Mouse (Mus musculus) hindbrain, embryonic 13.5 days (tissue): ENCODE measurements around the gene Vars. TPM values are rescaled to one million over a fixed set of nuclear protein-coding genes. Genes with fewer than 3 reads are reported as not detected.
A peak's percentile ranks its signal among the peaks of the same experiment; 100 is the strongest.

Experiments used
- ATAC-seq: fragments of 200-750 bp; cut with Nextera tagmentation; 2 replicates; pipeline ENCODE4 v1.8.0; 2017; ENCODE audit warnings: moderate TSS enrichment; ENCODE audit not compliant: low FRiP score
- H3K27ac ChIP-seq: fragments of 300-500 bp; sonication (generic); 2 replicates; pipeline ENCODE4 v1.5.1; 2015; ENCODE audit warnings: inconsistent platforms, mild to moderate bottlenecking, moderate library complexity
- H3K27me3 ChIP-seq: fragments of 300-500 bp; sonication (generic); 2 replicates; pipeline ENCODE4 v1.6.1; 2015; ENCODE audit warnings: mild to moderate bottlenecking, inconsistent platforms
- H3K36me3 ChIP-seq: fragments of 300-500 bp; sonication (generic); 2 replicates; pipeline ENCODE4 v1.6.1; 2015; ENCODE audit warnings: mild to moderate bottlenecking, inconsistent platforms
- H3K4me1 ChIP-seq: fragments of 300-500 bp; sonication (generic); replicated peaks from 2 replicates; pipeline ENCODE4 v1.6.1; 2015; ENCODE audit warnings: inconsistent platforms
- H3K4me2 ChIP-seq: fragments of 300-500 bp; sonication (generic); 2 replicates; pipeline ENCODE4 v1.6.1; 2015; ENCODE audit warnings: inconsistent platforms, mild to moderate bottlenecking, moderate library complexity
- H3K4me3 ChIP-seq: fragments of 300-500 bp; sonication (generic); 2 replicates; pipeline ENCODE4 v1.5.1; 2015; ENCODE audit warnings: mild to moderate bottlenecking, inconsistent platforms
- H3K9ac ChIP-seq: fragments of 300-500 bp; sonication (generic); 2 replicates; pipeline ENCODE4 v1.6.1; 2015; ENCODE audit warnings: mild to moderate bottlenecking, inconsistent platforms
- H3K9me3 ChIP-seq: fragments of 300-500 bp; sonication (generic); 2 replicates; pipeline ENCODE4 v1.6.1; 2016; ENCODE audit warnings: inconsistent platforms
- WGBS: fragments of 180-500 bp; shearing (Covaris S2); methylation state at CpG from one replicate; pipeline ENCODE4 v1.1.7; 2015; 5-methylcytosine and 5-hydroxymethylcytosine counted together
- polyA plus RNA-seq: library from polyadenylated mRNA; unstranded; fragments of >200 nt; fragmentation: Nextera tagmentation; extraction: Ambion mirVana; gene quantifications from 2 replicates; pipeline ENCODE4 v1.2.1, GENCODE M21; 2015

The Vars gene
- polyA plus RNA-seq, 1 experiment from 2014 or later: 57.3 TPM

DNA sequence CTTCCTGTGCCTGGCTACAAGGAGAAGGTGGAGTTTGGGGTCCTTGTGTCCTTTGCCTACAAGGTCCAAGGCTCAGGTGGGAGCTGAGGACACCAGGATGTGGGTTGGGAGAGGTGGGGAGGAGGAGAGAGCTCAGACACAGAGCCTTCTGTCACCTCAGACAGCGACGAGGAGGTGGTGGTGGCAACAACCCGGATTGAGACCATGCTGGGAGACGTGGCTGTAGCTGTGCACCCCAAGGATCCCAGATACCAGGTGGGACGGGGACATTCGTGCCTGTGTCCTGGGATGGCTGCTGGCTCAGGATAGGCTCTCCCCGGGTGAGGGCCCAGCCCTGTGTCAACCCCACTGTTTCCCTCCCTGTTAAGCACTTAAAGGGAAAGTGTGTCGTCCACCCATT is 10.7 kb downstream of the Vars start:
- 92% methylated on average over 8 of the region's 8 CpGs for WGBS
- Histone ChIP-seq H3K4me1 (peaks cover 7% of the 10 kb centered on the region), H3K4me2 (no peak overlapping the region), H3K9me3 (no peaks in the 10 kb centered on the region), H3K4me3 (no peak overlapping the region), H3K9ac (no peak overlapping the region), H3K27ac (no peak overlapping the region), H3K27me3 (no peaks in the 10 kb centered on the region), H3K36me3 (peaks cover 98% of the 10 kb centered on the region)
- ATAC-seq: no peak

DNA sequence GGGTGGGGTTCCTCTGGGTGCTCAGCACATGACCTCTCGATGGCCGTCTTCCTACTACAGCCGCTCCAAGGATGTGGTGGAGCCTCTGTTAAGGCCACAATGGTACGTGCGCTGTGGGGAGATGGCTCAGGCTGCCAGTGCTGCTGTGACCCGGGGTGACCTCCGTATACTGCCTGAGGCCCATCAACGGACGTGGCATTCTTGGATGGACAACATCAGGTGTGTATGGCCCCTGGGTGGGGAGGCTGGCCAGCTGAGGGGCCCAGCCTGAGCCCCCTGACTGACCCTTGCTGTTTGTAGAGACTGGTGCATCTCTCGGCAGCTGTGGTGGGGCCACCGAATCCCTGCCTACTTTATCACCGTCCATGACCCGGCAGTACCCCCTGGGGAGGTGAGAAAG is 11.6 kb downstream of the Vars start:
- 92% methylated on average over 13 of the region's 13 CpGs for WGBS
- ATAC-seq: no peak
- H3K4me1 ChIP-seq: peaks cover 10% of the 10 kb centered on the region
- H3K9me3 ChIP-seq: no peaks in the 10 kb centered on the region
- peaks cover 99% of the 10 kb centered on the region for H3K36me3 ChIP-seq
- no peak overlapping the region for H3K9ac ChIP-seq
- no peak overlapping the region for H3K4me3 ChIP-seq
- H3K4me2 ChIP-seq: no peak overlapping the region
- no peak overlapping the region for H3K27ac ChIP-seq
- H3K27me3 ChIP-seq: no peaks in the 10 kb centered on the region

DNA sequence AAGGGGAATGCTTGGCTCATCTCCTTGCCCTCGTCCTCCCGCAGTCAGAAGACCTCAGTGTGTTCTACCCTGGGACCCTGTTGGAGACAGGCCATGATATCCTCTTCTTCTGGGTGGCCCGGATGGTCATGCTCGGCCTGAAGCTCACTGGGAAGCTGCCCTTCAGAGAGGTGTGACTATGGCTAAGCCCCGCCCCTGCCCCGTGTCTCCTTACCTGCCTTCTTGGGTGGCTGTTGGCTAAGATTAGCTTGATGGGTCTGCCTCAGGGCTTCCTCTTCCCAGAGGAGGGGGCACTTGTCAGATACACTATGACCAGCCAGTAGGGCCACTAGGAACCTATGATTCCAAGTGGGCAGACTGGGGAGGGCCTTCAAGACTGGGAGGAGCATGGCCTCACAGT is 12.4 kb downstream of the Vars start:
- Histone ChIP-seq H3K36me3 (peaks cover 96% of the 10 kb centered on the region), H3K4me1 (peaks cover 10% of the 10 kb centered on the region), H3K4me2 (no peak overlapping the region), H3K9me3 (no peaks in the 10 kb centered on the region), H3K9ac (no peak overlapping the region), H3K27me3 (no peaks in the 10 kb centered on the region), H3K27ac (no peak overlapping the region), H3K4me3 (no peak overlapping the region)
- ATAC-seq: no peak
- 80% methylated on average over 6 of the region's 6 CpGs for WGBS

DNA sequence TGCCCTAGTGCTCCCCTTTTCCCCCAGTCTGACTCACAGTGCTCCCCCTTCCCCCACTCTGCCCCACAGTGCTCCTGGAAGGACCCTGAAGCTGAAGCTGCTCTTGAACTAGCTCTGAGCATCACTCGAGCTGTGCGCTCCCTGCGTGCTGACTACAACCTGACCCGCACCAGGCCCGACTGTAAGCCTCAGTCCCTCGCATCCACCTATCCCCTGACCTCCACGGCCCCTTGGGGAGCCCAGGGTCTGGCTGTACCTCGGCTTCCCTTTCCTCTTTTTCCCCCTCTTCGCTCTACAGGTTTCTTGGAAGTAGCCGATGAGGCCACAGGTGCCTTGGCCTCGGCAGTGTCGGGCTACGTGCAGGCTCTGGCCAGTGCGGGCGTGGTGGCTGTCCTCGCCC is 14.5 kb downstream of the Vars start:
- no peak for ATAC-seq
- Histone ChIP-seq H3K27me3 (no peaks in the 10 kb centered on the region), H3K4me1 (peaks cover 10% of the 10 kb centered on the region), H3K4me3 (no peak overlapping the region), H3K9me3 (no peaks in the 10 kb centered on the region), H3K27ac (no peak overlapping the region), H3K9ac (no peak overlapping the region), H3K36me3 (peaks cover 79% of the 10 kb centered on the region), H3K4me2 (no peak overlapping the region)
- 93% methylated on average over 16 of the region's 16 CpGs for WGBS

DNA sequence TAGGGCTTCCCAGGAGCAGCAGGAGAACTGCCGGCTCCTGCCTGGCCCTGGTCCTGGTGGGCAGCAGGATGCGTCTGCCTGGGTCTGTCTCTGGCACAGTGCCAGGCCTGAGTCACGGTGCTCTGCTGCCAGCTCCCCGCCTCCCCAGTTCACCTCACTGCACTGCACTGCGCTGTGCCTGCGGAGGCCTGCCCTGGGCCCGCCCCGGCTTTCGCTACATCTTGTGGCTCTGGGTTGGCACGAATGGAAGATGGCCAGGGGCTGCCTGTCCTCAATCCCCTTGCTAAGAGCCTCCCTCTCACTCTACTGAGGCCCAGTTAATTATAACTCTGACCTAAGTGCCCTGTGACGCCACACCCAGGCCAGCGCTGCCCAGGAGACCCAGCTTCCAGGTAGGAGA is 15.6 kb downstream of the Vars start, which contains the start of gene Vwa7:
Gene Vwa7 (plus strand): TSS at position 204 of the 400 bp plus-strand sequence.
- no peak within 1 kb of the TSS for H3K4me3 ChIP-seq
- no peak within 1 kb of the TSS for H3K27ac ChIP-seq
- ATAC-seq: peak; percentile 69
- no peaks in the 10 kb centered on the region for H3K9me3 ChIP-seq
- WGBS: 59% methylated on average over 12 of the region's 12 CpGs
- H3K4me2 ChIP-seq: no peak within 1 kb of the TSS
- H3K9ac ChIP-seq: no peak within 1 kb of the TSS
- peaks cover 14% of the 10 kb centered on the region for H3K4me1 ChIP-seq
- no peaks in the 10 kb centered on the region for H3K27me3 ChIP-seq
- peaks cover 68% of the 10 kb centered on the region for H3K36me3 ChIP-seq

DNA sequence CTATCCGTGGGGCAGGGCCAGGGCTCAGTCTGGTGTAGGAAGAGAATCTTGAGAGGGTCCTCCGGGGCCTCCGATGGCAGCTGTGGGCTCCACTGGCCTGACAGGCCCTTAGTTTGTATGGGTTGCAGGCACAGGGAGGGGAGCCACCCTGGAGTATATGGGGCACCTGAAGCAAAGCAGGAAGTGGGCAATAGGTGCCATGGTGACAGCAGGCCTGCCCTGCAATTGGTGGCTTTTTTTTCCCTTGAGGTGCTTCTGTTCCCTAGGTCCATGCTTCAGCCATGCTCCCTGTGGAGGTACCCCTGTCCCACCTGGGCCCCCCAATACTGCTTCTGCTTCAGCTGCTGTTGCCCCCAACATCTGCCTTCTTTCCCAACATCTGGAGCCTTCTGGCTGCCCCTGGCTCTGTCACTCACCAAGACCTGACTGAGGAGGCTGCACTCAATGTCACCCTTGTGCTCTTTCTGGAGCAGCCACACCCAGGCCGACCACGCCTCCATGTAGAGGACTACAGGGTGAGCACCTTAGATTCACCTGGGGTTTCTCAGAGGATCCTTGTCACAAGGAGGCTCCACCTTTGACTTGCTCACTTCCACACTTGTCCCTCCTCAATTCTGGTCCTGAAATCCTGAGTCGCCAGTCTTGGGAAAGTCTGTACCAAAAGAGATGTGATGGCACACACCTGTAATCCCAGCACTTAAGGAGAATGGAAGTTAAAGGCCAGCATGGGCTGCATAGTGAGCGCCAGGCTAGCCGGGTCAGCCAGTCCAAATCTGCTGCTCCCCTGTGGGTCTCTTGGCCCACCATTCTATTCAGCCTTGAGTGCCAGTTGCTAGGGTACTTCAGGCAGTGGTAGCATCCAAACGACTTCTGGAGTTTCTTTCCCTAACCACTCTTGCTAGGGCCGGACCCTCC is 16.3 kb downstream of the Vars start:
- no peaks in the 10 kb centered on the region for H3K9me3 ChIP-seq
- 0 out of 2 replicates have a peak, but pooled peaks have one; percentile 6 for ATAC-seq
- H3K36me3 ChIP-seq: peaks cover 62% of the 10 kb centered on the region
- no peak overlapping the region for H3K4me3 ChIP-seq
- no peak overlapping the region for H3K9ac ChIP-seq
- H3K27me3 ChIP-seq: no peaks in the 10 kb centered on the region
- H3K4me1 ChIP-seq: peaks cover 19% of the 10 kb centered on the region
- H3K4me2 ChIP-seq: no peak overlapping the region
- no peak overlapping the region for H3K27ac ChIP-seq
- 82% methylated on average over 10 of the region's 10 CpGs for whole genome bisulfite sequencing

DNA sequence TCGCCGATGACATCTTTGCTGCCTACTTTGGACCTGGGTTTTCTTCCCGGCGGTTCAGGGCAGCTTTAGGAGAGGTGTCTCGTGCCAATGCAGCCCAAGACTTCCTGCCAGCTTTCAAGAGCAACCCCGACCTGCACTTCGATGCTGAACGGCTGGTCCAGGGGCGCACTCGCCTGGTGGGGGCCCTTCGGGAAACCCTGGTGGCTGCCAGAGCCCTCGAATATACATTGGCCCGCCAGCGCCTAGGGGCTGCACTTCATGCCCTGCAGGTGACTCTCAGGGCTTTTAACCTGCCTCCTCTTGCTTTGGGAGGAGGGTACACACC is 16.9 kb downstream of the Vars start:
- no peak overlapping the region for H3K9ac ChIP-seq
- H3K4me2 ChIP-seq: no peak overlapping the region
- H3K27me3 ChIP-seq: no peaks in the 10 kb centered on the region
- H3K36me3 ChIP-seq: peaks cover 55% of the 10 kb centered on the region
- no peak for ATAC-seq
- H3K4me3 ChIP-seq: no peak overlapping the region
- WGBS: 75% methylated on average over 14 of the region's 14 CpGs
- peaks cover 19% of the 10 kb centered on the region for H3K4me1 ChIP-seq
- no peaks in the 10 kb centered on the region for H3K9me3 ChIP-seq
- no peak overlapping the region for H3K27ac ChIP-seq

DNA sequence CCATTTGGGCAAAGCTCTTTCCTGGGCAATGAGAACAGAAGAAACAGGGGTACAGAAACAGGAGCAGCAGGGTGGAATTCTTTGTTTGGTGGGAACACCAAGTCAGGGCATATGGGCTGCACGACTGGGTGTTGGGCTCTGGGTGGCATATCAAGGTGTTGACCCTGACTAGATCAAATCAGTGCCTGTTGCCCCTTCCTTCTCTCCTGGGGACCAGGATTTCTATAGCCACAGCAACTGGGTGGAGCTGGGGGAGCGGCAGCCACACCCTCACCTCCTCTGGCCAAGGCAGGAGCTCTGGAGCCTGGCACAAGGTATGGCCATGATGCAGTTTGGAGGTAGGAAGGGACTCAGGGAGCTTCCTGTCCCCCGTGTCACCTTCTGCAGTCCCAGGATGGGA is 17.4 kb downstream of the Vars start:
- peaks cover 50% of the 10 kb centered on the region for H3K36me3 ChIP-seq
- no peak overlapping the region for H3K4me2 ChIP-seq
- peaks cover 19% of the 10 kb centered on the region for H3K4me1 ChIP-seq
- no peaks in the 10 kb centered on the region for H3K9me3 ChIP-seq
- 89% methylated on average over 3 of the region's 3 CpGs for WGBS
- no peaks in the 10 kb centered on the region for H3K27me3 ChIP-seq
- no peak overlapping the region for H3K4me3 ChIP-seq
- H3K9ac ChIP-seq: peak overlapping the region; percentile 5; the same call in 1 of the 2 replicates
- no peak for ATAC-seq
- H3K27ac ChIP-seq: no peak overlapping the region

DNA sequence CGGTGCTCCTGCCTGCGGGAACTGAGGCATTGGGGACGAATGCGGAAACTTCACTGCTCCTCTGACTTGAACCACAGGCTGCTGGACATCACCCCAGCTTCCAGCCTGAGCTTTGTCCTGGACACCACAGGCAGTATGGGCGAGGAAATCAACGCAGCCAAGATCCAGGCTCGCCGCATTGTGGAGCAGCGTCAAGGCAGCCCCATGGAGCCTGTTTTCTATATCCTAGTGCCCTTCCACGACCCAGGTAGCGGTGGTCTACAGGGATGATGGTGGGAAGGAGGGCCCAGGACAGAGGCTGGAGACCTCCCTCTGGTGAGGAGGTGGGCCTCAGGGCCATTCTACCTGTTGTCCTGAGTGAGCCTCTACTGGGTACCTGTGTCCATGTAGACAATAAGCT is 19.1 kb downstream of the Vars start:
- Histone ChIP-seq H3K4me2 (no peak overlapping the region), H3K4me3 (no peak overlapping the region), H3K36me3 (peaks cover 33% of the 10 kb centered on the region), H3K9ac (no peak overlapping the region), H3K4me1 (peaks cover 19% of the 10 kb centered on the region), H3K27me3 (no peaks in the 10 kb centered on the region), H3K9me3 (no peaks in the 10 kb centered on the region), H3K27ac (no peak overlapping the region)
- no peak for ATAC-seq
- WGBS: 80% methylated on average over 11 of the region's 11 CpGs

DNA sequence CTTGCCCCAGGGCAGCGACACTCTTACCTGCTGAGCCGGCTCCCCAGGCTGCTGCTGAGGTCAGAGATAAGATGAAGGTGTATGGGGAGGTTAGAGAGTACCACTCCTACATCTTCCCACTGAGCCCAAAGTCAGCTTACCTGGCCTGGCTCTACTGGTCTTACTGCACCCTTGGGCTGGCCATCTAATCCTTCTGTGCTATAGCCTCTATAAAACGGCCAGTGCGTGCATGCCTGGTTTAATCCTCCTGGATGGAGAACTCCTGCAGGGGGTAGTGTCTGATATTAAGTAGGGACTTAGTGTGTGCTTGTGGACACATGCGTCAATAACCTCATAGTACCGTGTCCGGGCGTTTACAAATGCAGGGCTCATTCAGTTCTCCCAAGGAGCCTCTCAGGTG is 19.8 kb downstream of the Vars start:
- Histone ChIP-seq H3K4me3 (no peak overlapping the region), H3K4me1 (peaks cover 19% of the 10 kb centered on the region), H3K9me3 (no peaks in the 10 kb centered on the region), H3K27me3 (no peaks in the 10 kb centered on the region), H3K4me2 (no peak overlapping the region), H3K27ac (no peak overlapping the region), H3K36me3 (peaks cover 27% of the 10 kb centered on the region), H3K9ac (no peak overlapping the region)
- no peak for ATAC-seq
- WGBS: 94% methylated on average over 8 of the region's 8 CpGs

DNA sequence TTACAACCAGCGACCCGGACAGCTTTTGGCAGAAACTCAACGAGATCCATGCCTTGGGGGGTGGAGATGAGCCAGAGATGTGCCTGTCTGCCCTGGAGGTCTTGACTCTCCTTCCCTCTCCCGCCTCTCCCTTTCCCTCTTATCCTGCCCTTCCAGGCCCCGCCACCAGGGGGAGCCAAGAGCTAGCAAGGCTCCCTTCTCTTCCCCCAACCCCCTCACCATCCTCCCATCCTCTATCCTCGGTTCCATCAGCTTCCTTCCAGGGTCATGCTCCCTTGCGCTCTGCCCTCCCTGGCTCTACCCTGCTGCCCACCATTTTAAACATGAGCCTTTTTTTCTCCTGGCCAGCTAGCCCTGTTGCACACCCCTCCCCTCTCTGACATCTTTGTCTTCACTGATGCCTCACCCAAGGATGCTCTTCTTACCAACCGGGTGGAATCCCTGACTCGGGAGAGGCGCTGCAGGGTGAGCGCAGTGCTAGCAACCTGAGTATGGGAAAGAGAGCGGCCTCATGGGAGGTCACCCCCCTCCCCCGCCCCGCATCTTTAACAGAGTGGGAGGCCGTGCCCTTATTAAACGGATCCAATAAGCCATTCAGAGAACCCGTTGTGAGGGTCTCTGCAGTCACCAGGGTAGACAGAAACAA is 20.5 kb downstream of the Vars start:
- Histone ChIP-seq H3K9me3 (no peaks in the 10 kb centered on the region), H3K9ac (0 out of 2 replicates have a peak overlapping the region, but pooled peaks have one; percentile 39), H3K4me3 (no peak overlapping the region), H3K36me3 (peaks cover 19% of the 10 kb centered on the region), H3K4me1 (peaks cover 18% of the 10 kb centered on the region), H3K4me2 (peak overlapping the region; percentile 31), H3K27me3 (no peaks in the 10 kb centered on the region), H3K27ac (peak overlapping the region; percentile 26; the same call in 1 of the 2 replicates)
- ATAC-seq: peak; percentile 30; the same call in 1 of the 2 replicates
- WGBS: 5% methylated on average over 17 of the region's 17 CpGs

DNA sequence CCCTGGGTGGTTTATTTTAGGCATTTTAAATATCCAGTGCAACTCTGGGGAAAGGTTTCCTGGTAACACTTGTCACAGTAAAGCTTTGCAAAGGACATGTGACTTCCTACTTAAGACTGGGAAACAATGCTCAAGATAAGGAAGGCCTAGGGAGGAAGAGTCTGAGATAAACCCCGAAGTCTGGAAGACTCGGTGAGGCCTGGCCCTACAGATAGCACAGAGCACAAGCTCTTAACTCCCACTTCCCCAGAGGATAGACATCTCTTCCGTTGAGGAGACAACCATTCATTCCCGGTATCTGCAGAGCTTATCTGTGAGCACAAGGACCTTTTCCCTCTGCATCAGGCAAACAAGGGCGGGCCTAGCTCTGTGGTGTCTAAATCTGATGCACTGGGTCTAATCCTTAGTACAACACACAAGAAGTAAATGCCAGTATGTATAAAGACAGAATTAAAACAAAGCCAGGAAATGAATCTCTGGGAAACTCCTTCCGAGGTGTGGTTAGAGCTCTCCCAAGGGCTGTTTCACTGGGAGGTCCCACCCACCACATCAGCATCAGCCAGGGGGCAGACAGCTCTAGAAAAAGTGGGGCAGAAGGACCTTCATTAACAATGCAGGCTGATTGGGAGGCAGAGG is 21.2 kb downstream of the Vars start:
- Histone ChIP-seq H3K36me3 (peaks cover 12% of the 10 kb centered on the region), H3K4me3 (no peak overlapping the region), H3K27ac (no peak overlapping the region; the same call in 1 of the 2 replicates), H3K4me2 (no peak overlapping the region), H3K9ac (no peak overlapping the region), H3K9me3 (no peaks in the 10 kb centered on the region), H3K27me3 (no peaks in the 10 kb centered on the region), H3K4me1 (peaks cover 16% of the 10 kb centered on the region)
- WGBS: 65% methylated on average over 6 of the region's 6 CpGs
- ATAC-seq: no peak
